Mouse (Mus musculus) ES-E14 (cell line): Measurements from ENCODE around the gene Avil.

Experiments
- MAFK ChIP-seq: IDR thresholded peaks from 2 replicates; pipeline ENCODE4 v1.6.1; 2014; ENCODE audit warnings: mild to moderate bottlenecking, low read depth, low read length, inconsistent platforms; ENCODE audit not compliant: insufficient read depth
- ZNF384 ChIP-seq: IDR thresholded peaks from 2 replicates; pipeline ENCODE4 v1.6.1; 2012; ENCODE audit warnings: low read depth, low read length, inconsistent platforms

DNA sequence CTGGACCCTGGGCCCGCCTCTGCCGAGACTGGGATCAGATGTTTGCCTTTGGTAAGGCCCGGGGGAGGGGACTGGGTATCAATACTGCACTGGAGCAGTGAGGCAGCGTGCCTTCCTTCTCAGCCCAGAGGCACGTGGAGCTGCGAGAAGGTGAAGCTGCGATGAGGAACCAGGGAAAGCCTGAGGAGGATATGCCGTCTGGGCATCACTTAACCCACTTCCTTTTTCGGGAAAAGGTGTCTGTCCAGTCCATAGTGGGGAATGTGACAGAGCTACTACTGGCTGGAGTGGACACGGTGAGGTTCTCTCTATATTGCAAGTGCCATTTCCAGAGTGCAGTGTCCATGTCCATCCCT is 49.6 kb downstream of the Avil start:
- TF ChIP-seq ZNF384: no peak
- no peak for TF ChIP-seq MAFK
